Mouse (Mus musculus) neutrophil, adult 5-6 weeks (primary cell): Measurements from ENCODE around the gene Ccdc185. TPM values are rescaled to one million over a fixed set of nuclear protein-coding genes. Genes with fewer than 3 reads are reported as not detected.
A peak's percentile ranks its signal among the peaks of the same experiment; 100 is the strongest.

ENCODE experiments used
- ATAC-seq: fragments of 151-379, 151-347 bp; 2 replicates; pipeline ENCODE4 v1.8.0; 2017; ENCODE audit warnings: mild to moderate bottlenecking, moderate TSS enrichment; ENCODE audit not compliant: insufficient number of reproducible peaks, poor library complexity, low FRiP score, severe bottlenecking; ENCODE audit errors: extremely low read depth
- total RNA-seq: library from RNA; stranded (forward); fragments of 200-1000 nt; gene quantifications from 2 replicates; pipeline ENCODE4 v1.2.3, GENCODE M21; 2017

The Ccdc185 gene
- total RNA-seq, 1 experiment from 2014 or later, result not detected

DNA sequence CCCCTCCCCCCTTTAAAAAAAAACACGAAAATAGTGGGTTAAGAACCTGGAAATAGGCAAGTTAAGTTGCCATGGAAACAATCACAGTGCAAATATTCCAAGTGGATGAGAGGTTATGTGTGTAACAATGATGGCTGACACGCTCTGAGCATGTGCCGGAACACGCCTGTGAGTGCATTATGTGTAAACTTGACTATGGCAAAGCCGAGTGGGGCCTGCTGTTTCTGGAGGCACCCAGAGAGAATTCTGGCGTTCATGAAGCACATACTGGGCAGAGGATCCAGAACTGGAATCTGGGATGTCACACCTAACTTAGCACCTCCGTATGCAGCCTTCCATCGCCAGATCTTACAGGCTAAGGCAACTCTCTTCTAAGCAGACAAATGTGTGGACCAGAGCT is 4.7 kb upstream of the Ccdc185 start:
- ATAC-seq, result no peak

DNA sequence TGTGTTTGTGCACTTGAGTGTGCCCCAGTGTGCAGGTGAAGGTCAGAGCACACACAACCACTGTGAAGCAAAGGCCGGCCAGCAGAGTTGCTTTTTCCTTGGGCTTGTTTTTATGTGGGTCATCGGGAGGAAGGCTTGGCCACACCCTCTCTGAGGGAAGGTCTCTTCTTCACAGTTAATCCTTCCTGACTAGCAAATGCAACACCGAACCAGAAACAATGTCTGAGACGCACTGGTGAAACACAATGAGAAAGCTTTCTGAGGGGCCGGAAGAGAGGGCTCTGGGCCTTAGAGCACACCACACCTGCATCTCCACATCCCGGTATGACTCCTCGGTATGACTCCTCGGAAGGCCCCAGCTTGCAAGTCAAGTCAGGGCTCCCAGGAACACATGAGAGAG is 2.3 kb upstream of the Ccdc185 start:
- no peak for ATAC-seq

DNA sequence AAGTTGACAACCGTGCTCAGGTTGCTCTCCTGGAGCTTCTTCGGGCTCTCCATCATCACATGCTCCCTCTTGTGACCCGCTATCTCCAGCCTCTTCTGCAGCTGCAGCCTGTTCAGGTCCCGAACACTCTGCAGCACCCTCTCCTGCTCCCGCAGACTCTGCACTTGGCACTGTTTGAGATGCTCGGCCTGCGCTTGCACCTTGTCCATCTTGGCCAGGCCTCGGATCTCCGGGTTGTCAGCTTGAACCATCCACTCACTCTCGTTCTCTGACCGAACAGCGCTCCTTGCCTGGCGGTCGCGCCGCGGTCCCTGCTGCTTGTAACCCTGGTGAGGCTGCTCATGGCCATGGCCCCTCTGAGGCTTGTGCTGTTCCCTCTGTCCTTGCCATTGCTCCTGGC is 1.1 kb downstream of the Ccdc185 start:
- no peak for ATAC-seq

DNA sequence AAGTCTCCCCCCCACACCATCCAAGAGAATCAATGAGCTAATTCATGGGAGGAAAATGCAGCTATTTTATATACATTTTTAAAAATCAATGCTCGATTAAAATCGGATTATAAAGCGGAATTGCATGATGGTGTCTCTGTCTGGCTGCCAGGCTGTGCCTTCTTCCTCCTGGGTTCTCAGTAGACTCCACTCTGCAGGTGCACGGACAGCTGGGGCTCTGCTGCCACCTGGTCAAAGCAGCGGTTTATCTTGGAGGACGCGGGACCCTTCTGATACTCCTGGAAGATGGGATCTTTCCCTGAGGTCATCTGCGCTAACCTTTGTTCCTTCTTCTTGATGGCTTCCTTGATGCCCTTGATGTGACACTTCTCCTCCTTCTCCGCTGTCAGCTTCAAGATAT is 1.9 kb downstream of the Ccdc185 start:
- no peak for ATAC-seq

DNA sequence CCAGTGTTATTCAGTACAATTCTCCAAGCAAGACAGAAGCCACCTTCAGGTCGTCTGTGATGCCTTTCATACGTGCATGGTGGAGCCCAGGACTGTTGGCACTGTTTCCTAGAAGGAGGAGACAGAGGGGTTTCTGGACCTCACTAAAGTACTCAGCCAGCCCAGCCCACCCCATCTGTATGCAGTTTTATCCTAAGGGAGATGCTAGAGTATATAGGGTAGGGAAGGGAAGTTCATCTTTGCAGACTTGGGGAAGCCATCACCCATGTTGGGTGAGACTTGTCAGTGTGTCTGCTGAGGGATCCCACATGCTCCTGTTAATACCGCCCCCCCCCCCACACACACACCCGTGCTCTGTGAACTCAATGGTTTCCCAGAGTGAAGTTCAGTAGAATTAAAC is 13.1 kb downstream of the Ccdc185 start:
- no peak for ATAC-seq

DNA sequence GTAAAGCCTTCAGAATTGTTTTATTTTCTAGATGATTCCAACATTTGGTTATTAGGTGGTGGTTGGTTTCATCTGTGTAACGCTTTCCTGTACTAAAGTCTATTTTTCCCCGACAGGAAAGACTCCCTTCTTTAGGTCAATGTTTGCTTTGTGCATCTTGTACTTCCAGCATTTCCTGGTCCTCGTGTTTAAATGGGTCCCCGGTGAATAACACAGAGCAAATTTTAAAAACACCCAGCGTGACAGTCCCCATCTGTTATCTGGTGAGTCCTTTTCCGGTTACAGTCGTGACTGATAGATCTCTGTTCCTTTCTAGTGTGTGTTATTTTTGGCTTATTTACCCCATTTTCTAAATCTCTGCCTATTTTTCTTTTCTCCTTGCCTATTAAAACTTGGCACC is 16.3 kb downstream of the Ccdc185 start:
- ATAC-seq, result no peak

DNA sequence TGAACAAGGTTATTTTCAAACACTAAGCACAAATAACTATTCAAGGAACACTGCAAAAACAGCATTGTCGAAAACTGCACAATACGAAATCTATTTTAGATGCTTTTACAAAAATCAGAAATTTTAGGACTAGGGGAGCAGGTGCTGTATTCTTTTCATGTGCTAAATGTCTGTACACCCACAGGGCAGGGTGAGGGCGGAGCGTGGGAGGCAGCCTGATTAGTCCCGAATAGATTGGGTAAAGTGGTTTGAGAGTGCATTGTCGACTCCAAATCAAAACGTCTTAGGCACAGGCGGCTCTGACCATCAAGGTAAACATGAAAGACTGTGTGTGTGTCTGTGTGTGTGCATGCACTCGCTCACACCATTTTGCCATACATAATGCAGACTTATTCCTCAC is 20.0 kb downstream of the Ccdc185 start:
- ATAC-seq, result no peak

DNA sequence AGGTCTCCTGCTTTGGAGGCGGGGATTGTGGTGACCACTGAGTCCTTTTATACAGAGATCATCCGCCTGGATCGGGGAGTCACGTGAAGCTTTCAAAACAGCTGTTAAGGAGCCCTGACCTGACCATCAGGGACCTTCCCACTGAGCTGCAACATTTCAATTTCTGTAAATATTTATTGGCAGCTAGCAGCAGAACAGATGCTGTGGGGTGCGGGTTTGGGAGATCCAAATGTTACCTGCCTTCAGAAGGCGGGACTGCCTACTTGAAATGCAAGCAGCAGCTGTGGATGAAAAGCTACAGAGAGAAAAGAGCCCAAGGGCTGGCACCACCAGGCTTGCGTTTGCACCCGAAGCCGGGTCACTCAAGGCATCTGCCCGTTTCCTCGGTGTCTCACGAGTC is 21.4 kb downstream of the Ccdc185 start:
- ATAC-seq, result no peak

DNA sequence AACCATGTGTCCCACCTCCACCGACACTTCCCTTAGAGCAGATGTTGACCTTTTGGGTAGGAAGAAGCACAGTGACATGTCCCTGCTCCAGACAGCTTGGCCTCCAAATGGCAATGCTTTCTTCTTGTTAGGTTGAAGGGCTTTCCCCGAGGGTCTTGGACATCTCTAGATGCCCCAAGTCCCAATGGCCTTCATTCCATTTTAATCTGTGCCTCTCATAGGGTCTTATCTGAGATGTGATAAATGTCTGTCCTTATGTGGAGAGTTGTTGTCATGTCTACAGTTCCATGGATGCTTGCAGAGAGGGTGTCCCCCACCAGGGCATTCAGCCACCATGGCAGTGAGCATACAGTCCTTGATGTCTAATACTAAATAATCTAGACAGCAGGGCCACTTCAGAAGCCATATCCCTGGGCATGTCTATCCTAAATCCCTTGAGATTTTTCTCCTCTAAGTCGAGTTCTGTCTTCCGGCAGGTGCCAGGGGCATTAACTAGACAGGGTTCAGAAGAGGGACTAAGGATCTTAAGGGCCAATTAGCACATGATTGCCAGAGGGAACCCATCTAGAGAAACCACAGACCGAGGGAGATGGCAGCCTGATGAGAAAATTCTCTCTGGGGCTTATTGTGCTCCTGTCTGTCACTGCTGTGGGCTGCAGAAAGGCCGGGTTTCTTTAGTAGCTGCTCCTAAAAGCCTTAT is 34.6 kb downstream of the Ccdc185 start:
- no peak for ATAC-seq

DNA sequence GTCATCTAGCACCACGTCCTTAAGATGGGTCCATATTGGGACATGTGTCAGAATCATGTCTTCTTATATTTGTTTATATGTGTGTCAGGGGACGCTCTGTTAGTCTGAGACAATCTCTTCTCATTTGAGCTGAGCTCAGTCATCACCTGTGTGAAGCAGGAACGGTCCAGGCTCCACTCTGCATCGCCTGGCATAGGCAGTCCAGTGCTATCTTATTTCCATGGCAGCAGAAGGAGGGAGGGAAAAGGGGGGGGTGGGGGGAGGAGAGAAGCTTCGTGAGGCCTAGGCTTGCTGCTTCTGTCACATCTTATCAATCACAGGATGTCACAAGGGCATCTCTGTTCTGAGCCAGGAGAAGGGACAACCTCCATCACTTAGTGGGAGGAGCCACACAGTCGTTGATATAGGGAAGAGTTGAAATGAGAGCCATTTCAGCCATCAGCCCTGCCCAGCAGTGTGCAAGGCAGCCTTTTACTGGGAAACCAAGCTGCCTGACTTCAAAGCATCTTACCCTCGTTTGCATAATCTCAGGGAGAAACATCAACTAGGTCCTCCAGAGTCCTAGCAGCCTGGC is 37.5 kb downstream of the Ccdc185 start:
- no peak for ATAC-seq

DNA sequence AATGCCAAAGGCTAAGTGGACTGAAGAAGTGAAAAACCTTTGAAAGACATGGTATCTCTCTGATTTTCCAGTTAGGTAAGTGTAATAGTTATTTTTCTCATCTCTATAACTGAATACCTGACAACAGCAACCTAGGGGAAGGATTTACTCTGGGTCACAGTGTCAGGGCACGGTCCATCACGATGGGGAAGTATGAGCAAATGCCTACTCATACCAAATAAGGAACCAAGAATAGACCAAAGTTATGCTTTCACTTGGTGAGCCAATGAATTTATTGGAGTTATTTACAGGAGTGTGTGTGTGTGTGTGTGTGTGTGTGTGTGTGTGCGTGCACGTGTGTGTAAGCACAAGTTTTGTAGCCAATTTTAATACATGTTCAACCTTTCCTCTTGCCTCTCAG is 41.5 kb downstream of the Ccdc185 start:
- ATAC-seq, result peak; percentile 48; the same call in 1 of the 2 replicates

DNA sequence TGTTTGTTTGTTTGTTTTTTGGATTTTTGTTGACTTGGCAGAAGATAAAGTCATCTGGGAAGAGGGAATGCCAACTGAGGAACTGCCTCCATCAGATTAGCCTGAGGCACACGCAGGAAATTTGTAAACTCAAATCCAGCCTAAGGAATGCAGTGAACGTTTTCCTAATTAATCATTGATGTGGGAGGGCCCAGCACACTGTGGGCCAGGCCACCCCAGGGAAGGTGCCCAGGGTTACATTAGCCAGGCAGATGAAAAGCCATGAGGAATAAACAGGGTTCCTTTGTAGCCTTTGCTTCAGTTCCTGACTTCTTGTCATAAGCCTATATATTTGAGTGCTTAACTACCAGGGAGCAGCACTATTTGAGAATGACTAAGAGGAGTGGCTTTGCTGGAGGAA is 44.1 kb downstream of the Ccdc185 start:
- no peak for ATAC-seq

DNA sequence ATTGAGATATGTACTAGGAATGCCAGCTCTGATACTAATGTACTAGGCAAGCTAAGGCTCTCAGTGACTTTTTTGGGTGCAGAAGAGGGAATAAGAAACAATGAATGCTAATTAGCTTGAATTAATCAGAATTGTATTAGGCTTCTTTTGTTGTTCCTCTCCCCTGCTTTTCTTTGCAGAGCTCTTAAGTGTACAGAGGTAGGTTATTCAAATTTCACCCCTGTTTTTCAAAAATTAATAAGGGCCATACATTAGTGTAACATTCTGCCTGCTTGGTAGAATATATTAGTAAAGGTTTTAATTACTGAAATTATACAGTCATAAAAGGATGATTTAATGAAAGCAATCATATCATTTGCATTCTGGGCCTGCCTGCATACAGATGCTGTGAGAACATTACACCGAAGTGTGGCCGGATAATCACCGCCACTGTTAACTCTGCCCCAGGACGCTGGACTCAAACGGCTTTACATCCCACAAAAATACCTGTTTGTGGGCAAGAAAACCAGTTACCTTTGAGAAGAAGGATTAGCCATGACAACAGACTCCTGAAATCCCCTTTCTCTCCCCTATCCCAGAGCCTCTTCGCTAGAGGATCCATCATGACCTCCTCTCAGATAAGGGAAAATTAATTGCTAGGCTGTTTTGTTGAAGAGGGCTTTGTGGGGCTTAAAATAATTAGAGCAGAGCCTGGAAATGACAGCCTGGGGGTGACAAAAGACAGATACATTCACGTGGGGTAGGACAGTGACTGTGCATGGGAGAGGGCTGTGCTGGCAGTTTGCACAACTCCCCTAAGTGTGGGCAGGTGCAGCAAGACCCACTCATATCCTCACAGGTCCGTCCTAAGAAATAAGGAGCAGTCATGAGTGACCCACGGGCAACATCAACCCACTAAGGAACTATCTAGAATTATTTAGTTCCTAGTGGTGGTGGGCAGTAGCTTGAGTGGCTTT is 49.3 kb downstream of the Ccdc185 start:
- ATAC-seq, result no peak

Other genes with a start within 250 kb of the Ccdc185 start
- gene Capn2, start 231.6 kb downstream of the Ccdc185 start, total RNA-seq, result 25.4 and 40.7 TPM in 2 replicates
- gene Capn8, start 184.2 kb downstream of the Ccdc185 start, total RNA-seq, result not detected in 2 replicates
- not detected in 2 replicates for gene Susd4, start 14.7 kb upstream of the Ccdc185 start, total RNA-seq
- 7.4 and 12.0 TPM in 2 replicates for gene Tlr5, start 205.6 kb upstream of the Ccdc185 start, total RNA-seq